Mouse (Mus musculus) spleen, postnatal 10 days (tissue): ENCODE results near the gene Fbxl8.
"Not testable (repeated sequence)": the region's sequence is repeated elsewhere in the genome, so short reads cannot be mapped to it uniquely, and the experiment has no call there.

Experiments
- DNase-seq, 2 experiments: peaks; one replicate each; pipeline ENCODE4 v3.0.0; 2021 to 2022; ENCODE audit warnings: low spot score in 2 of 2

The Fbxl8 gene

DNA sequence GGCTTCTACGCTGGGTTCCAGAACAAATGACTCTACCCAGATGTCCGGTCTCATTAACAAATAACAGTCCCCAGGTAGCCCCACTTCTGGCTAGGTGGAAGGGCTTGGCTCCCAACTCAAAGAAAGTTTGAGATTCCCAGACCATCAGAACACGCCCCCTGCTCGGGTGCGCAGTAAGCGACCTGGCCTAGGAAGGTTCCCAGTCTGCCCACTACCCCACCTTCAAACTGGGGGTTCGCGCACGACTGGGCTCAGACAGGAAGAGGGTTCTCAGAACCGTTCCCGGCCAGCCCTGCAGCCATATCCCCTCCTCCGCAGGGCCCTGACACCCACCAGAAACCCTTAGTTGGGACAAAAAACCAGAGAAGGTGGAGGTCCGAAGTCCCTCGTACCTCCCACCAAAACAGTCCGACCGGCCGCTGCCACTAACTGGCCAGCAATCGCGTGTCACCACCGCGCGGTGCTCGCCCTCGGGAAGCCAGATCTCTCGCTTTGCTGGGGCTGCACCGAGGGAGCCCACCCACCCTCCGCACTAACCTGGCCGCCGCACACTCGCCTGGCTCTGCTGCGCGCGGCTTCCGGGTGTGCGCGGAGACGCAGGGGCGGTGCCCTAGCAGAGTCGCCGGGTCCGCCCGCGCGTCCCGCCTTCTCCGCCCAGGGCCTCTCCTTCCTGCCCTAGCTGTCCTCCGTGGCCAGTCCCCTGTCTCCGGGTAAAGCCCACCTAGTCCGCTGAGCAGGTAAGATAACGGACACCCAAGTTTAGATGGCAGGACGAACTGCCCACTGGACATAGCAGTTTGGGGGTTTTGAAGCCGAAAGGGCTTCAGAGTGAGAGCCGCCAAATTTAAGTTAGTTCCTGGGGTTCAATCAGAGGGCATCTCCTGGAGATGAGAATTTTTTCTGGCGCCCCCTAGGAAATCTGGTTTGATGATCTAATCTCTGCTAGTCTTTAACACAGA, at the start of gene Fbxl8, which contains the start of gene Tradd:
TSS of gene Fbxl8 (plus strand) at position 625 of the 959 bp plus-strand sequence.
TSS of gene Tradd (minus strand) at position 586 of the 959 bp plus-strand sequence.
- peak; percentile 70 to 83 for DNase-seq

DNA sequence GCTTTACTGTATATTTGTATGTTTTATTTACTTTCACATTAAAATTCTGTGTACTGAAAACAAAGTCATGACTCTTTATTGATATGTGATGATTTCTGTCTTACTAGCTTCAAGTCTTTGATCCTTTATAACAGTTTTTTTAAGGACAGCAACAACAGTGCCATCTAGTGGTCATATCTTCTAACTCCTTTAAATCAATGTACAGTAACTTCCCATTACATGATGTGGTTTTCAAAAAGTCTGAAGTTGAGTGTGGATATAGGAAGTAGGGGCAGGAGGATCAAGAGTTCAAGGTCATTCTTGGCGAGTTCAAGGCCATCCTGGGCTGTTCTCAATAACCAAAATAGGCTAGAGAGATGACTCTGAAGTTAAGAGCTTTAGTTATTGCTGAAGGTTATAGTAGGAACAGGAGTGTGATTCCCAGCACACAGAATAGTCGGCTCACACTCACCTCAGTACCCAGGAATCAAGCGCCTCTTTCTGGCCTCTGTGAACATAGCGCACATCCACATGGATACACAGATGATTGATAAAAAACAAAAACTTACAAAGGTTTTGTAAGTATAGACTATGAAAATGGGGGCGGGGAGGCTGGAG, 46.4 kb upstream of the Fbxl8 start:
- DNase-seq, result no peak

DNA sequence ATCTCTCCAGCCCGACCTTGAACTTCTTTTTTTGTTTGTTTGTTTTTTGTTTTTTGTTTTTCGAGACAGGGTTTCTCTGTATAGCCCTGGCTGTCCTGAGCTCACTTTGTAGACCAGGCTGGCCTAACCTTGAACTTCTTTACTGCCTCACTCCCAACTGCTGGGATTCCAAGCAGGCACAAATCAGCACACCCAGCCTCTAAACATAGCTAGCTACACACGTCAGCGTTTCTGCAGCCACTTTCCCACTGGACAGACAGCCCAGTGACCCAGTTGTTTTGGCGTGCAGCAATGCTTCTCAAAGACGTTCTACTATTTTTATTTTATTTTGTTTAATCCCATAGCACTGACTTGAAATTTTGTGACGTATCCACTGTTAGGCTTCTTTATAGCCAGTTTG, 40.6 kb upstream of the Fbxl8 start:
- DNase-seq, result no peak

DNA sequence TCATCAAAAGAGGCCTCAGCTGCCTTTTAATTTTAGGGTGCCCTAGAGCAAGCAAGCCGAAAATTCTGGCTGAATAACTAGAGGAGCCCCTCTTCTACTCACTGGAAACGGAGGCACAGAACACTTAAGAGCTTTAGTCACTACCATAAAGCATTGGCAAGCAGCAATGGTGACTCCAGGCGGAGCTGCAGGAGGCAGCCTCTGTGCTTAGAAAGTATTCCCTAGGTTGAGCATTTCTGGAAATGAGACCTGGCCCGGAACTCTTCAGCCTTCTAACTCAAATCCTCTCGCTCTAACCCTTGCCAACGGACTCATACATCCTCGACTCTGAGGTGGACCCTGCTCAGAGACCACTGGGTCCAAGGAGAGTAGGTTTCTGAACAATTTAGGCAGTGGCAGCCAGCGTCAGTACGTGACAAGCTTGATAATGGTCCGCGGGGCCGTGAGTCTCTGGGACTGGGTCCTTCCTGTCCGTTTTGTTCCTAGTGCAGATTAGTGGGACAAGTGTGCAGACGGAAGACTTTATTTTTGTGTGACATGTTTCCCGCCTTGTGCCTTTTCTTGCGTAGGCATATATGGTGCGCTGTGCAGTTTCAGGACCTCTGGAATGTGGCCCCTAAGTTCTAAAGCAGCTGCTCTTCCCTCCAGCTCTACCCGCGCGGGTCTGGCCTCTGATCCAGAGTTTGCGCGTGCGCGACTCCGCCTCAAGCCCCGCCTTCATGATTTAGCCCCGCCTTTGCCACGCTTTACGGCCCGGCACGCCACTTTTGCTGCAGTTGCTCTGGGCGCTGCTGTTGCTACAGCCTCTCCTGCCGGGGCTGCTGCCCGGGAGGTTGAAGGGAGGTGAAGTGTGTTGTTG, 39.8 kb upstream of the Fbxl8 start, which contains the start of gene D230025D16Rik:
TSS of gene D230025D16Rik (plus strand) at position 733 of the 859 bp plus-strand sequence.
- DNase-seq, result peak; percentile 97

DNA sequence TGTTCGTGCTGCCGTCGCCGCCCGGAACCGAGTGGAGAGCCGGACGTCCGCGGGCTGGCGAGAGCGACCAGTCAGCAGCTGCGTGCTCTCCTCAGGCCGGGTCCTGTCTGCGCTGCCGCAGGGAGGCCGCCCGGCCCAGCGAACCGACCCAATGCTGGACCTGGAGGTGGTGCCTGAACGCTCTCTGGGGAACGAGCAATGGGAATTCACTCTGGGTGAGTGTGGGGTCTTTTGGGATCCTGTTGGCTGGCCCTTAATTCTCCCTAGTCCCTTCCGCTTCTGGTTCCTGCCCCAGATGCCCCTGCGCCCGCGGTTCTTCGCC, 39.2 kb upstream of the Fbxl8 start:
- DNase-seq, result no peak

DNA sequence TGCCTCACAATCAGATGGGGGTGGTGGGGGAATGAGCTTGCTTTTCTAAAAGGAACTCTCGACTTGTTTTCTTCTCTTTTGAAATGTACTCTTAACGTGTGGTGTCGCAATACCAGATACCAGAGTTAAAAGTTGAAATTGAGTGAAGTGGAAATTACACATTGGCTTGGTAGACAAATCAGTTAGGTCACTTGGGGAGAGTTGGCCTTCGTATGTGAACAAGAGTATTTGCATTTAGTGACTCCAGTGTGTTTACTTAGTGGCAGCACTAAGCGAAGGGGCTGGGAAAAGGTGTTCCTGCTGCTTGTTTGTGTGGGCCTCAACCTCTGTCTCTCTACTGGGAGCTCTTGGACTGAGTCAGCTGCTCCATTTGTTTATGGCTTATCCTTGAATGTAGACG, 38.5 kb upstream of the Fbxl8 start:
- DNase-seq, result peak in 1 of 2 experiments; percentile 11

DNA sequence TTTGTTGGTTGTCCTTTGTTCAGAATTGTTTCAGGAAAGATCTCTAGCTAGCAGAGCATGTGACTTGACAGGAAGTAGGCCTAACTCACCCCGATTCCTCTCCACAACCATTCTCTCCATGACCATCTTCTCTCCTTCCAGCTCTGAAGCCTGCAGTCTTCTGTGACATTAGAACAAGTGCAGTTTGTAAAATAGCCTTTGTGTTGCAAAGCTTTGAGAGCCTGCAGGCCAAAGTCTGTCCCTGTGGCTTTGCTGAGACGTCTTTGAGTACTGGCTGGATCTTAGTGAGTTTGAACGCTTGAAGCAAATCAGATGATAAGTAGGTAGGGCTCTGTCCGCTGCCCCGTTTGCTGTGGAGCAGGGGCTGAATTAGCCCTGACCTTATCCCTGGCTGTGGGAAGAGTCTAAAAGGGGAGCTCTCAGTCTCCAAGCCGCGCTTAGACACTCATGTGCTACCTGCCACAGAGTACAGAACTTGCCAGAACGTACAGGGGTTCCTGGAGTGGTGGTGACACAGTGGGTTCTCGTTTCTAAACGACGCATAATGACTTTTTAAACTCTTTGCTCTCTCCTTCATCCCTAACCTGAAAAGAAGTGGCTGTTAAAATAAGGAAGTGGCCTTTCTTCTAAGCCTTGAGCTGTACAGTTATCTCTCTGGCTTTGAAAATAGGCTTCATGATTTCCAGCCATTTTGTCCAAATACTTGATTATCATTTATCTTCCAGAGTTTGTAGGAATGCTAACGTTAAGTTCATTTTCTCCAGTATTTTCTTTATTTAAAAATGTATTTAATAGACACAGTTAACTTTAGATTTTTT, 32.7 kb upstream of the Fbxl8 start:
- no peak for DNase-seq

DNA sequence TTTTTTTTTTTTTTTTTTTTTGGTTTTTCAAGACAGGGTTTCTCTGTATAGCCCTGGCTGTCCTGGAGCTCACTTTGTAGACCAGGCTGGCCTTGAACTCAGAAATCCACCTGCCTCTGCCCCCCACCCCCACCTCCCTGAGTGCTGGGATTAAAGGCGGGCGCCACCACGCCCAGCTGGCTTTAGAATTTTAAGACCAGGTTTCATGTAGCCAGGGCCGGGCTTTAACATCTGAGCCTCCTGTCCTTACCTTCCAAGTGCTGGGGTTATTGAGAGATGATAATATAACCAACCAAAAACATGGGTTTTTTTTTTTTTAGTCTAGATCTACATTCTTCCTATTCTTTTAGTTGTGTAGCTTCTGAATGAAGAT, 32.1 kb upstream of the Fbxl8 start:
- DNase-seq, result not testable (repeated sequence)

DNA sequence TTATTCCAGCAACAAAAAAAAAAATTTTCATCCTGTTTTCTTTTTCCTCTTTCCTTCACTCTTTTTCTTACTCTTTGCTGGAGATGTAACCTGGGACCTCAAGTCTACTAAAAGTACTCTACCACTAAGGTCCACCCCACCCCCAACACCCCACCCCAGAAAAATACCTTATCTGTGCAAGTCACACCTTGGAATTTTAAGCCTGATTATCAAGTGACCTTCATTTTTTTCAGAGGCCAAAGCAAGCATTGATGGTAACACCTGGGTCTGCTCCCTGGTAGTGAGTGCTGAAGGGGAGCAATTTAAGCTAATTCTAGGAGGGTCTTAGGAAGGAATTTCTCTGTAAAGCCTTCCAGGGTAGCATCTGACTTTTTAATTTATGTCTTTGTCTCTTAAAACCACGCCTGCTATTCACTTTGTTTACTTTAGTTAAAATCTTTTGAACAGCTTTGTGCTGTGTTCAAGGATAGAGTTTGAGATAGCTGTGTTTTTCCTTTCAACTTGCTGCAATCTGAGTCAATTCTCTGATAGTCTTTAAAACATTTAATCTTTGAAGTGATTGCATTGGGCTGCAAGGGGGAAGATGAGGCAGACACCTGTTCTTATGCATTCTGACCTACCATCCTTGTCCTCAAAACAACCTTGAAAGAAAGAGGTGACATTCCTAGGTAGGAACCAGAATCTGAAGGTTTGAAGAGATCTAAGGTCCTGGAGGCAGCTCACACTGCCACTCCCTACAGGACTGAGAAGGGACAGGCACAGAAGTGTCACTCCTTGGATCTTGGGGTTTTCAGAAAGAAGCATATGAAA, 31.1 kb upstream of the Fbxl8 start:
- no peak for DNase-seq

DNA sequence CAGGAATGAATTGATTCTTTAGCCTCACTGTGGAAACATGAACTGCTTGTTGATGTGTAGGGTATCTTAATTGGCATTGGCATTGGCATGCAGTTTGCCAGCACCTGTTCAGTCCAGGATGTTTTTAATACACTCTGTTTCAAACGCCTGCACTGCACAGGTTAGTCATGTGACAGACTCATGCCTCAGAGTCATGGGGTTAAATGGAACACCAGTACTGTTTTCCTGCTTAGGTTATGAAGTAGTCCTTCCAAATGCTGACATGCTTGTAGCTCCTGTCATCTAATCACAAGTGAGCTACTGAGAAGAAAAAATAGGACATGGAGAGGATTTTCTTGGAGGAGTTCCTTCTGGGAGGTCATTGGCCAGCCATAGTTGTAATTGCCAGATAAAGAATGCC, 29.2 kb upstream of the Fbxl8 start:
- DNase-seq, result no peak

DNA sequence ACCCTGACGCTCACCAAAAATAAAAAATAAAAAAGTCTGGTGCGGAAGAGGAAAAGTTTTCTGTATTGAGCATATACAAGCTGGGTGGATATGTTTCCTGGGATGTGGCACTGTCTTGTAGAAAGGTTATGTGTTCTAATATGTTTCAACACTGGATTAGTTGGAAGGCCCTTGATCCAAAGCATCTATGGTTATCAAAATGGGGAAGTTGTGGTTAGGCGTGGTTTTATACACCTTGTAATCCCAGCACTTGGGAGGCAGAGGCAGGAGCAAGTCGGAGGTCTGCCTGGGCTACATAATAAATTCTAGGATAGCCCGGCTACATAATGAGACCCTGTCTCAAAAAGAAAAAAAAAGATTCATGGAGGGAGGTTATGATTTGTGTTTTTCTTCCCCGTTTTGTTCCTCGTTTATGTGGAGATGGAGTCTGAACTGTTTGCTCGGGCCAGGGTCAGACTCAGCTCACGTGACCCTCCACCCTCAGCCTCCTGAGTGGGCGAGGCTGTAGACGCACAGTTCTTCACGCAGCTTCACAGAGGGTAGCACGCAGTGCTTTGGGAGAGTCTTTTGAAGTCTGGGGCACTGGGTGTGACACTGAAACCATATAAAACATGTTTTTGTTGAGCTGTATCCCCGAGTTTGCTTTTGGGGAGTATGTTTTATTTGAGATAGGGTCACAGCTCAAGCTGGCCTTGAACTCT, 26.9 kb upstream of the Fbxl8 start:
- no peak for DNase-seq

DNA sequence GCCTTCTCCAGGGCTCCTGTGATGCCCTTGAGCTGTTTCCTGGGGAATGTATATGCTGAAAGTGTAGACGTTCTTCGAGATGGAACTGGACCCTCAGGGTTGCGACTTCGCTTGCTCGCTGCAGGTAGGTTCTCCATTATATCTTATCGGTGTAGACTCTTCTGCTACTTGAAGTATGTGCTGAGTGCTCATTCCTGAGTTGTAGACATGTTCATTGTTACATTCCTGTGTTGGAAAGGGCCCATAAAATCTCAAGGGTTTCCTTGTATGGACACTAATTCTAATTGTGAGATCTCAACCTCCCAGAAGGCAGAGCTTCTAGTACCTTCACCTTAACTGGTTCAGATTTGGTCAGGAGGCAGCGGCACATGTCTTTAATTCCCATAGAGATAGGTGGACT, 23.4 kb upstream of the Fbxl8 start:
- no peak for DNase-seq

DNA sequence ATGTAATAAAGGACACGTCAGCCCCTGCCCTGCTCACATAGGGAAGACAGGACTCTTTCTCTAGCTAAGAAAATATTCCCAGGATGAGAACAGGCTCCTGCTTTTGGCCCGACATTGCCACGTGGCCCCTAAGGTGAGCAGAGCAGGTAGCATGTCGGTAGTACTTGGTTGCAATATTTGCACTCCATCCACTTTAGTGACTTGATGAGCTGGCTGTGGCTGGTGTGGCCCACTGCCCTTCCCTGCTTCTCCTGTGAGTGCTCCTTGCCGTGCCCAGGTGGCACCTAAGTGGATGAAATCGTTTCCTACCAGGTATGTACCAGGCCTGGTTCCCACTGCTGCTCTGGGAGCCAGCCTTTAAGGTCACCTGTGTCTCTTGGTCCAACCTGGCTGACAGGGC, 12.5 kb upstream of the Fbxl8 start:
- no peak for DNase-seq

DNA sequence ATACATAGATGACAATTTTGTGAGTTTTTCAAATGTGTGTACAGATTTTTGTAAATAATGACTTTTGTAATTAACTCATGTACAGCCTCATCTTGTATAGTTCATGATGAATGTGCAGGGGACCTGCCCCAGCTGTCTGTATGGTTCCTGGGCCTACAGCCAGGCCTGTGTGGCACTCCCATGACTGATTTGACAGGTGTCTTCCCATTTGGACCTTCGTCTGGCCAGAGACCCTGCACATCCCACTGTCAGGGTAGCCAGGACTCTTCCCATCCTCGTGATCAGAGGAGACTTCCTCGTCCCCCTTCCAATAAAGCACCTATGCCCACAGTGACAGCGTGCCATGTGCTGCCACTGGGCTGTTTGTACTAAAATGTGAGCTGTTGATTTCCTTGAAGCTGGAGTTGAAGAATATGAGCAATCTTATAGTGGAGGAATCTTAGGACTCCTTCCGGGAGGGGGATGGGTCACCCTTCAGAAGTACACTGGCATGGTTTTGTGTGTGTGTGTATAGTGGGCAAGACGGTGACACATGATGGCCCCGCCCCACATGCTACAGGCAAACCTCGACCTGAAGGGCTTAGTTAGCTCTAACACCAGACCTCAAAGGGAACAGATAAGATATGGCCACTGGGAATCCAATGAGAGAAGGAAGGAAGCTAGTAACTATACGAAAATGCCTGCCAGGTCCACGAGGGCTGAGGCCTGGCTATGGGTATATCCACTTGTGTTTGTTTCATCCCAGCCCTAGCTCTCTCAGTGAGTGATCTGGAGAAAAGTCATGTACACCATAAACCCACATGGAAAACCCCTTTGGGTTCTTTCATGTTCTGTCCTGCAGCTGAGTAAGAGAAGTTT, 11.5 kb upstream of the Fbxl8 start:
- no peak for DNase-seq

DNA sequence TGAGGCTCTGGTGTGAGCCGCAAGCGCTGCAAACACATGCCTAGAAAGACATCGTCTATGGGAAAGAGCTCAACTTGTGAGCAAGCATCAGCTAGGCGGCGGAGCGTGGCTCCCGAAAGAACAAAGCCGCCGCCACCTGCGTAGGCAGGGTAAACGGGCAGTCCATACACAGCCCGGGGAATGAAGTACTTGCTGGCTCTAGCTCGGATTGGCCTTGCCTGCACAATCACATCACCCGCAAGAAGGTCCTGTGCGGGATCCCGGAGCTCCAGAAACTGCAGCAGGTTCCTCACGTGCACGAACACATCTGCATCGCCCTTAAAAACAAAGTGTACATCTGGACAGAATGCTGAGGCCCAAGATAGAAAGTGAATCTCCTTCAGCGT, 10.7 kb upstream of the Fbxl8 start:
- no peak for DNase-seq

DNA sequence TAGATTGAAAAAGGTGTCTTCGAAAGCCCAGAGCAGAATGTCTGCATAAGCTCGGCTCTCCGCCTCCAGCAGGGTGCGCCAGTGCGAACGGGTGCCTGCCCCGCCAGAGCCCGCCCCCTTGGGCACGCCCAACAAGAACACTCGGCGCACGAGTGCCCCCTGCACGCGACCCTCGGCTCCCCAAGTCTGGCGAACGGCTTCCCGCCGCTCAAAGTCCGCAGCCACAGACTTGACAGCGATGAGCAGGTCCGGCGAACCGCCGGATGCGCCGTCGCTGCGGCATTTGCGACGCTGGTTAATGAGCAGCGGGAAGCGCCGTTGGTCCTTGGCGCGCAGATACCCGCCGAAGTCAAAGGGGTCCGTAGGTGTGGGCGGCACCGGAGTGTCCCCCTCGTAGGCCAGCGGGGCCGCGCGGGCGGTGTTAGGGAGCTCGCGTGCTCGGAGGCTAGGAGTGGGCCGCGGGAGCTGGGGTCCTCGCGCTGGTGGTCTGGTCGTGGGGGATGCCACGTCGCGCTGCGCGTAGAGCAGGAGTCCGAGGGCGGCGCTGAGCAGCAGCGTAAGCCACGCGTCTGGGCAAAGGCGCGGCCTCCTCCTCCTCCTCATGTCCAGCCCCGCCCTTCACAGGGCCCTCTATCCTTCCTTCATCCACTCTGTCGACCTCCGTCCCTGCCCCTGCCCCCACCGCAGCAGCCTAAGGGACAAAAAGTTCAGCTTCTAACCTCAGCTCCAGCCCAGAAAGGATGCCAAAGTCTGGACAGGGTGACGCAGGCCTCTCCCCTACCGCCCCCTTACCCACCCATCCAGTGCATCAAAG, 10.1 kb upstream of the Fbxl8 start:
- DNase-seq, result peak; percentile 88 to 96

DNA sequence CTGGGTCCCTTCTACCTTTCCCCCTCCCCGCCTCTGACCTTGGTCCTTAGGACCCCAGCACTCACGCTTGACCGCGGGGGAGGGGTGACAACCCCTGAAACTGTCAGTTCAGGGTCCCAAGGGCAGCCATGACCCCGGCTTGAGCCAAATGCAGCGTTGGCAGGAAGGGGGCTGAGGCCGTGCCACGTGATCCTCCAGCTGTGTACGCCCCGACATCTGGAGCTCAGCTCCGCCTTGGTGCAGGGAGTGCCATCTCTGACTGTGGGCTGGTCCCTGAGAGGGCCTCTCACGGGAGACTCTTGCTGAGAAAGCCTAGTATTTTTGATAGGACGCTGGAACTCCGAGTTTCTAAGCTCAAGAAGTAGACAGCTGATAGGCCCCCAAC, 9.5 kb upstream of the Fbxl8 start, which contains the start of gene B3gnt9:
TSS of gene B3gnt9 (minus strand) at position 188 of the 385 bp plus-strand sequence.
- peak in 1 of 2 experiments; percentile 74 for DNase-seq
